Mouse (Mus musculus): Measurements from ENCODE around the gene Fbxw8. TPM values are rescaled to one million over a fixed set of nuclear protein-coding genes. Genes with fewer than 3 reads are reported as not detected.

Fbxw8 gene
- polyA plus RNA-seq, 1 experiment from 2014 or later: 27.6 TPM

GRCm38 (mm10) chr5:118081996-118082395, 73.3 kb downstream of the Fbxw8 start:
- Histone ChIP-seq H3K27ac (ENCODE audit: low read depth, low read length) (0 out of 2 replicates have a peak overlapping the region, but pooled peaks have one; percentile 37), H3K9ac (ENCODE audit: low read length) (no peak overlapping the region)

GRCm38 (mm10) chr5:118081374-118081949, 73.8 kb downstream of the Fbxw8 start:
- DNase-seq (ENCODE audit: low spot score): no peak
- Histone ChIP-seq H3K9me3 (ENCODE audit: control insufficient read depth, low read length) (no peaks in the 10 kb centered on the region), H3K27me3 (ENCODE audit: control insufficient read depth, insufficient read depth, low read length) (no peaks in the 10 kb centered on the region), H3K36me3 (ENCODE audit: control insufficient read depth, insufficient read depth, low read length) (peaks cover 3% of the 10 kb centered on the region; the same call in 1 of the 2 replicates), H3K9ac (ENCODE audit: low read length) (no peak overlapping the region), H3K27ac (ENCODE audit: low read depth, low read length) (peak overlapping the region; percentile 37; the same call in 1 of the 2 replicates), H3K4me2 (ENCODE audit: low read depth, low read length, severe bottlenecking) (no peak overlapping the region), H3K4me1 (replicated peaks; ENCODE audit: control insufficient read depth, insufficient read depth, low read length) (peaks cover 14% of the 10 kb centered on the region; the same call in 1 of the 2 replicates), H3K4me3 (ENCODE audit: low read depth, low read length) (no peak overlapping the region)
- WGBS: 76% methylated on average over 9 of the region's 9 CpGs
- no peak for ATAC-seq (replicated peaks; ENCODE audit: low FRiP score)

More at GRCm38 (mm10) chr5:118081996-118082395, 73.3 kb downstream of the Fbxw8 start:
- ATAC-seq (replicated peaks; ENCODE audit: low FRiP score) (no peak), DNase-seq (ENCODE audit: low spot score) (no peak)
- peaks cover 14% of the 10 kb centered on the region; the same call in 1 of the 2 replicates for H3K4me1 ChIP-seq (replicated peaks; ENCODE audit: control insufficient read depth, insufficient read depth, low read length)
- no peaks in the 10 kb centered on the region for H3K36me3 ChIP-seq (ENCODE audit: control insufficient read depth, insufficient read depth, low read length)
- WGBS: 76% methylated on average over 6 of the region's 6 CpGs
- H3K9me3 ChIP-seq (ENCODE audit: control insufficient read depth, low read length): no peaks in the 10 kb centered on the region
- H3K27me3 ChIP-seq (ENCODE audit: control insufficient read depth, insufficient read depth, low read length): no peaks in the 10 kb centered on the region
- H3K4me2 ChIP-seq (ENCODE audit: low read depth, low read length, severe bottlenecking): no peak overlapping the region
- no peak overlapping the region for H3K4me3 ChIP-seq (ENCODE audit: low read depth, low read length)

GRCm38 (mm10) chr5:118079839-118080250, 75.4 kb downstream of the Fbxw8 start:
- DNase-seq (ENCODE audit: low spot score) (no peak), ATAC-seq (replicated peaks; ENCODE audit: low FRiP score) (peak; percentile 53; the same call in 1 of the 2 replicates)
- 49% methylated on average over 11 of the region's 11 CpGs for WGBS
- H3K27ac ChIP-seq (ENCODE audit: low read depth, low read length): peak overlapping the region; percentile 44
- peaks cover 4% of the 10 kb centered on the region; the same call in 1 of the 2 replicates for H3K36me3 ChIP-seq (ENCODE audit: control insufficient read depth, insufficient read depth, low read length)
- H3K9me3 ChIP-seq (ENCODE audit: control insufficient read depth, low read length): no peaks in the 10 kb centered on the region
- no peaks in the 10 kb centered on the region for H3K27me3 ChIP-seq (ENCODE audit: control insufficient read depth, insufficient read depth, low read length)
- peaks cover 14% of the 10 kb centered on the region; the same call in 1 of the 2 replicates for H3K4me1 ChIP-seq (replicated peaks; ENCODE audit: control insufficient read depth, insufficient read depth, low read length)
- no peak overlapping the region for H3K9ac ChIP-seq (ENCODE audit: low read length)
- no peak overlapping the region for H3K4me2 ChIP-seq (ENCODE audit: low read depth, low read length, severe bottlenecking)
- H3K4me3 ChIP-seq (ENCODE audit: low read depth, low read length): no peak overlapping the region

- H3K4me2 ChIP-seq (ENCODE audit: low read depth, low read length, severe bottlenecking): no peak overlapping the region
- peaks cover 4% of the 10 kb centered on the region; the same call in 1 of the 2 replicates for H3K36me3 ChIP-seq (ENCODE audit: control insufficient read depth, insufficient read depth, low read length)
- H3K27me3 ChIP-seq (ENCODE audit: control insufficient read depth, insufficient read depth, low read length): no peaks in the 10 kb centered on the region
These were observed 75.9 kb downstream of the Fbxw8 start for GRCm38 (mm10) chr5:118079354-118079753.

GRCm38 (mm10) chr5:118078550-118078949, 76.7 kb downstream of the Fbxw8 start:
- no peak for DNase-seq (ENCODE audit: low spot score)
- H3K4me1 ChIP-seq (replicated peaks; ENCODE audit: control insufficient read depth, insufficient read depth, low read length): peaks cover 16% of the 10 kb centered on the region; the same call in 1 of the 2 replicates
- no peak overlapping the region for H3K4me2 ChIP-seq (ENCODE audit: low read depth, low read length, severe bottlenecking)
- 88% methylated on average over 6 of the region's 6 CpGs for WGBS
- no peak overlapping the region for H3K9ac ChIP-seq (ENCODE audit: low read length)
- no peak for ATAC-seq (replicated peaks; ENCODE audit: low FRiP score)
- no peaks in the 10 kb centered on the region for H3K9me3 ChIP-seq (ENCODE audit: control insufficient read depth, low read length)
- H3K27me3 ChIP-seq (ENCODE audit: control insufficient read depth, insufficient read depth, low read length): no peaks in the 10 kb centered on the region
- H3K27ac ChIP-seq (ENCODE audit: low read depth, low read length): no peak overlapping the region; the same call in 1 of the 2 replicates
- no peak overlapping the region for H3K4me3 ChIP-seq (ENCODE audit: low read depth, low read length)
- peaks cover 4% of the 10 kb centered on the region; the same call in 1 of the 2 replicates for H3K36me3 ChIP-seq (ENCODE audit: control insufficient read depth, insufficient read depth, low read length)

More at GRCm38 (mm10) chr5:118079354-118079753, 75.9 kb downstream of the Fbxw8 start:
- no peak overlapping the region for H3K9ac ChIP-seq (ENCODE audit: low read length)
- no peak overlapping the region for H3K4me3 ChIP-seq (ENCODE audit: low read depth, low read length)
- no peak for ATAC-seq (replicated peaks; ENCODE audit: low FRiP score)
- H3K4me1 ChIP-seq (replicated peaks; ENCODE audit: control insufficient read depth, insufficient read depth, low read length): peaks cover 14% of the 10 kb centered on the region; the same call in 1 of the 2 replicates
- H3K27ac ChIP-seq (ENCODE audit: low read depth, low read length): peak overlapping the region; percentile 44
- no peak for DNase-seq (ENCODE audit: low spot score)
- WGBS: 38% methylated on average over 6 of the region's 6 CpGs
- no peaks in the 10 kb centered on the region for H3K9me3 ChIP-seq (ENCODE audit: control insufficient read depth, low read length)

GRCm38 (mm10) chr5:118076721-118077592, 78.3 kb downstream of the Fbxw8 start:
- ATAC-seq (replicated peaks; ENCODE audit: low FRiP score) (no peak), DNase-seq (ENCODE audit: low spot score) (no peak)
- peaks cover 4% of the 10 kb centered on the region; the same call in 1 of the 2 replicates for H3K36me3 ChIP-seq (ENCODE audit: control insufficient read depth, insufficient read depth, low read length)
- 88% methylated on average over 15 of the region's 15 CpGs for WGBS
- no peak overlapping the region for H3K9ac ChIP-seq (ENCODE audit: low read length)
- no peak overlapping the region for H3K4me3 ChIP-seq (ENCODE audit: low read depth, low read length)
- H3K27ac ChIP-seq (ENCODE audit: low read depth, low read length): no peak overlapping the region
- no peak overlapping the region for H3K4me2 ChIP-seq (ENCODE audit: low read depth, low read length, severe bottlenecking)
- H3K4me1 ChIP-seq (replicated peaks; ENCODE audit: control insufficient read depth, insufficient read depth, low read length): peaks cover 16% of the 10 kb centered on the region; the same call in 1 of the 2 replicates
- no peaks in the 10 kb centered on the region for H3K9me3 ChIP-seq (ENCODE audit: control insufficient read depth, low read length)
- H3K27me3 ChIP-seq (ENCODE audit: control insufficient read depth, insufficient read depth, low read length): no peaks in the 10 kb centered on the region

- H3K9me3 ChIP-seq (ENCODE audit: control insufficient read depth, low read length): no peaks in the 10 kb centered on the region
- H3K27me3 ChIP-seq (ENCODE audit: control insufficient read depth, insufficient read depth, low read length): no peaks in the 10 kb centered on the region
- H3K27ac ChIP-seq (ENCODE audit: low read depth, low read length): no peak overlapping the region
- H3K36me3 ChIP-seq (ENCODE audit: control insufficient read depth, insufficient read depth, low read length): peaks cover 4% of the 10 kb centered on the region; the same call in 1 of the 2 replicates
- WGBS: 75% methylated on average over 15 of the region's 15 CpGs
- no peak overlapping the region; the same call in 1 of the 2 replicates for H3K9ac ChIP-seq (ENCODE audit: low read length)
- H3K4me2 ChIP-seq (ENCODE audit: low read depth, low read length, severe bottlenecking): no peak overlapping the region
- no peak overlapping the region for H3K4me3 ChIP-seq (ENCODE audit: low read depth, low read length)
- H3K4me1 ChIP-seq (replicated peaks; ENCODE audit: control insufficient read depth, insufficient read depth, low read length): 0 out of 2 replicates have a peak, but pooled peaks cover 2% of the 10 kb centered on the region
- DNase-seq (ENCODE audit: low spot score) (no peak), ATAC-seq (replicated peaks; ENCODE audit: low FRiP score) (peak; percentile 59; the same call in 1 of the 2 replicates)
These were observed 82.0 kb downstream of the Fbxw8 start for GRCm38 (mm10) chr5:118073213-118073773.

- Histone ChIP-seq H3K27ac (ENCODE audit: low read depth, low read length) (no peak overlapping the region), H3K4me2 (ENCODE audit: low read depth, low read length, severe bottlenecking) (no peak overlapping the region), H3K4me3 (ENCODE audit: low read depth, low read length) (no peak overlapping the region), H3K27me3 (ENCODE audit: control insufficient read depth, insufficient read depth, low read length) (no peaks in the 10 kb centered on the region), H3K36me3 (ENCODE audit: control insufficient read depth, insufficient read depth, low read length) (peaks cover 4% of the 10 kb centered on the region; the same call in 1 of the 2 replicates), H3K9ac (ENCODE audit: low read length) (no peak overlapping the region), H3K9me3 (ENCODE audit: control insufficient read depth, low read length) (no peaks in the 10 kb centered on the region), H3K4me1 (replicated peaks; ENCODE audit: control insufficient read depth, insufficient read depth, low read length) (0 out of 2 replicates have a peak, but pooled peaks cover 2% of the 10 kb centered on the region)
- DNase-seq (ENCODE audit: low spot score) (no peak), ATAC-seq (replicated peaks; ENCODE audit: low FRiP score) (no peak)
- 69% methylated on average over 5 of the region's 5 CpGs for WGBS
These were observed 83.5 kb downstream of the Fbxw8 start for GRCm38 (mm10) chr5:118071766-118072165.

All from forebrain, embryonic 11.5 days (tissue).